Comparison of ENCODE assay signal across 8 mouse cellular contexts in genomic region chr4:47352061-47352661, GRCm38 (mm10). TPM values are rescaled to one million over a fixed set of nuclear protein-coding genes. Genes with fewer than 3 reads are reported as not detected.
DNase-seq lines count a peak whose midpoint lies in the region; ATAC-seq and TF ChIP-seq lines count a peak whose summit lies in the region.

No protein-coding gene starts in this region.

- H3K79me2 ChIP-seq in CH12.LX (replicated peaks; ENCODE audit: control insufficient read depth, extremely low read depth, insufficient read depth, poor library complexity, severe bottlenecking) = no peaks in the 10 kb centered on the region

- no peak overlapping the region for H3K27ac ChIP-seq in CH12.LX (ENCODE audit: insufficient read depth, low read depth)
- H3K27ac ChIP-seq in forebrain, embryonic 15.5 days (replicated peaks) = peak overlapping the region; percentile 58
- no peak overlapping the region for H3K27ac ChIP-seq in liver, embryonic 15.5 days (replicated peaks)
- H3K27ac ChIP-seq in neural tube, embryonic 15.5 days (replicated peaks) = peak overlapping the region; percentile 56; the same call in 1 of the 2 replicates

- H3K4me1 ChIP-seq in CH12.LX (ENCODE audit: control insufficient read depth in 1 of 2, insufficient read depth in 2 of 2) = peaks cover 0 to 31% of the 10 kb centered on the region in 2 experiments; a peak in 3 of 4 replicates
- H3K4me1 ChIP-seq in forebrain, embryonic 15.5 days = peaks cover 29% of the 10 kb centered on the region
- H3K4me1 ChIP-seq in liver, embryonic 15.5 days (replicated peaks) = peaks cover 24% of the 10 kb centered on the region
- peaks cover 26% of the 10 kb centered on the region for H3K4me1 ChIP-seq in neural tube, embryonic 15.5 days

- H3K9me3 ChIP-seq in CH12.LX (replicated peaks; ENCODE audit: low read length) = no peaks in the 10 kb centered on the region
- H3K9me3 ChIP-seq in forebrain, embryonic 15.5 days = no peaks in the 10 kb centered on the region
- H3K9me3 ChIP-seq in liver, embryonic 15.5 days (replicated peaks) = no peaks in the 10 kb centered on the region
- H3K9me3 ChIP-seq in neural tube, embryonic 15.5 days (replicated peaks) = no peaks in the 10 kb centered on the region

- H3K4me2 ChIP-seq in CH12.LX (ENCODE audit: insufficient read depth, low read depth, poor library complexity, severe bottlenecking) = peak overlapping the region; percentile 94
- peak overlapping the region; percentile 95 for H3K4me2 ChIP-seq in forebrain, embryonic 15.5 days (replicated peaks)
- H3K4me2 ChIP-seq in liver, embryonic 15.5 days = peak overlapping the region; percentile 99
- peak overlapping the region; percentile 84 for H3K4me2 ChIP-seq in neural tube, embryonic 15.5 days

- H3K36me3 ChIP-seq in CH12.LX (replicated peaks in 1 of 2; ENCODE audit: control insufficient read depth in 1 of 2, insufficient read depth in 1 of 2, low read length in 1 of 2) = no peaks in the 10 kb centered on the region
- no peaks in the 10 kb centered on the region for H3K36me3 ChIP-seq in forebrain, embryonic 15.5 days
- no peaks in the 10 kb centered on the region for H3K36me3 ChIP-seq in liver, embryonic 15.5 days (replicated peaks)
- H3K36me3 ChIP-seq in neural tube, embryonic 15.5 days = no peaks in the 10 kb centered on the region

- TF ChIP-seq POLR2A in CH12.LX (IDR thresholded peaks at IDR 0.05; ENCODE audit: low read depth, low read length) = no peak

- intact Hi-C loops in heart, postnatal 25 days (cut with DNase I) = loop anchor here (2.0 to 10.0 kb wide), 4 partner anchors 50 to 773 kb away; partner anchors contain the start of genes Alg2, Sec61b and Stx17

- H3K27me3 ChIP-seq in CH12.LX (replicated peaks) = peaks cover 17% of the 10 kb centered on the region
- H3K27me3 ChIP-seq in forebrain, embryonic 15.5 days = no peaks in the 10 kb centered on the region
- peaks cover 59% of the 10 kb centered on the region for H3K27me3 ChIP-seq in liver, embryonic 15.5 days
- no peaks in the 10 kb centered on the region for H3K27me3 ChIP-seq in neural tube, embryonic 15.5 days (replicated peaks)

- in situ Hi-C loops in CH12.LX (cut with MboI; ENCODE audit: low pct_ligation_motif_present, low pct_unique_long_range_greater_than_20kb, low sequenced_read_pairs) = loop anchor here (10.0 kb wide), 1 partner anchor 227 kb away; no protein-coding TSS in a partner anchor

- peak overlapping the region; percentile 48 to 59 (median 52) for H3K4me3 ChIP-seq in CH12.LX (replicated peaks in 1 of 3; ENCODE audit: low read depth in 2 of 3, low read length in 2 of 3, poor library complexity in 1 of 3)
- peak overlapping the region; percentile 68 for H3K4me3 ChIP-seq in forebrain, embryonic 15.5 days
- peak overlapping the region; percentile 76 for H3K4me3 ChIP-seq in liver, embryonic 15.5 days (replicated peaks)
- H3K4me3 ChIP-seq in neural tube, embryonic 15.5 days (replicated peaks) = peak overlapping the region; percentile 93

- dilution Hi-C loops in CH12.LX (cut with MboI; ENCODE audit: extremely low pct_ligation_motif_present, extremely low pct_unique_long_range_greater_than_20kb, low sequenced_read_pairs) = no loop called here

- no peak for TF ChIP-seq CTCF in CH12.LX (conservative IDR thresholded peaks at IDR 0.05 in 1 of 2, IDR thresholded peaks at IDR 0.05 in 1 of 2; ENCODE audit: low read depth in 2 of 2, low read length in 2 of 2)

- peak overlapping the region; percentile 39 for H3K9ac ChIP-seq in CH12.LX (ENCODE audit: insufficient read depth, low read depth)
- H3K9ac ChIP-seq in forebrain, embryonic 15.5 days (replicated peaks) = peak overlapping the region; percentile 79
- H3K9ac ChIP-seq in liver, embryonic 15.5 days = peak overlapping the region; percentile 68
- H3K9ac ChIP-seq in neural tube, embryonic 15.5 days (replicated peaks) = peak overlapping the region; percentile 57

- no peak for TF ChIP-seq RAD21 in CH12.LX (IDR thresholded peaks at IDR 0.05; ENCODE audit: low read depth, low read length)

- ATAC-seq in forebrain, embryonic 15.5 days (replicated peaks) = no peak; the same call in 1 of the 2 replicates
- no peak for ATAC-seq in liver, embryonic 15.5 days (ENCODE audit: insufficient read depth)
- ATAC-seq in neural tube, embryonic 15.5 days (ENCODE audit: low FRiP score) = peak; percentile 15; the same call in 1 of the 2 replicates

- DNase-seq in CH12.LX (ENCODE audit: extremely low read depth) = no peak
- peak; percentile 19 for DNase-seq in c-Kit-positive CD71-positive TER-119-positive erythroid progenitor cells, embryonic 14.5 days (ENCODE audit: low spot score)
- peak; percentile 53 for DNase-seq in heart, postnatal 25 days (ENCODE audit: low spot score)
- DNase-seq in large intestine, adult 2 months (ENCODE audit: low read depth, low spot score) = peak; percentile 11
- peak; percentile 61 to 66 for DNase-seq in thymus, postnatal 36 days

- WGBS in forebrain, embryonic 15.5 days = under 1% methylated on average over 32 of the region's 32 CpGs
- under 1% methylated on average over 32 of the region's 32 CpGs for whole genome bisulfite sequencing in large intestine, adult 2 months
- 1% methylated on average over 32 of the region's 32 CpGs for WGBS in liver, embryonic 15.5 days (ENCODE audit: insufficient replicate concordance)
- WGBS in neural tube, embryonic 15.5 days = under 1% methylated on average over 32 of the region's 32 CpGs

- TF ChIP-seq EP300 in CH12.LX (IDR thresholded peaks at IDR 0.05; ENCODE audit: low read length) = no peak

TF ChIP-seq in CH12.LX, 34 proteins besides CTCF, POLR2A, EP300 and RAD21:
- TF ChIP-seq MEF2A (IDR thresholded peaks at IDR 0.05; ENCODE audit: borderline replicate concordance, low read depth, low read length) = no peak
- TF ChIP-seq NELFE (IDR thresholded peaks at IDR 0.05; ENCODE audit: low read depth, low read length) = 0 out of 2 replicates have a peak, but pooled peaks have one; percentile 0

RNA-seq across cellular contexts. Expression of gene Tgfbr1, which starts 0.9 kb away (rescaled TPM):
- 3.4 and 5.0 TPM in 2 replicates for total RNA-seq in CH12.LX (2012; rRNA removed)
- 8.7 and 10.1 TPM in 2 replicates for total RNA-seq in CH12.LX (2014; rRNA removed)
- polyA plus RNA-seq in CH12.LX (2012; ENCODE audit: insufficient read length, low read depth) = 5.9 and 7.0 TPM in 2 replicates
- polyA plus RNA-seq in forebrain, embryonic 15.5 days (2015; fragmentation: Nextera tagmentation; extraction: Ambion mirVana) = 42.3 and 46.5 TPM in 2 replicates
- total RNA-seq in heart, postnatal 25 days (2021) = 10 to 100 TPM; 14.3 to 15.8 TPM
- polyA plus RNA-seq in large intestine, adult 2 months (2012; rRNA removed) = 4.2 and 6.6 TPM in 2 replicates
- polyA plus RNA-seq in liver, embryonic 15.5 days (2015; fragmentation: Nextera tagmentation; extraction: Ambion mirVana) = 4.4 and 4.9 TPM in 2 replicates
- polyA plus RNA-seq in neural tube, embryonic 15.5 days (2015; fragmentation: Nextera tagmentation; extraction: Ambion mirVana) = 24.6 and 26.7 TPM in 2 replicates

Comparison
In these comparisons a context has a peak if more than half of its experiments do, and no peak if none do; other contexts are left out.
1. H3K27ac ChIP-seq: peak in forebrain, embryonic 15.5 days (single experiment) and neural tube, embryonic 15.5 days (single experiment); none in CH12.LX (single experiment) and liver, embryonic 15.5 days (single experiment).
2. Peak in every context shown above with its lines, with median percentiles within 50 percentile points of each other: H3K4me2 ChIP-seq, H3K4me3 ChIP-seq and H3K9ac ChIP-seq.